Comparison of ENCODE assay signal across 13 mouse cellular contexts in genomic region chr5:110628156-110628555, GRCm38 (mm10). TPM values are rescaled to one million over a fixed set of nuclear protein-coding genes. Genes with fewer than 3 reads are reported as not detected.
A peak's percentile ranks its signal among the peaks of the same experiment; 100 is the strongest.
DNase-seq lines count a peak whose midpoint lies in the region; ATAC-seq and TF ChIP-seq lines count a peak whose summit lies in the region.
"Had no signal": no experiment of that assay in that cellular context is flagged by ENCODE, and none has a peak within 500 bp of the region (broad histone marks: within the 10 kb centered on the region; RNA-seq: fewer than 3 reads in every experiment).

No protein-coding gene starts in this region.

- peak overlapping the region; percentile 32 for H3K4me2 ChIP-seq in kidney, postnatal 0 days (ENCODE audit: low read length)
- peak overlapping the region; percentile 3; the same call in 1 of the 2 replicates for H3K4me2 ChIP-seq in hindbrain, embryonic 14.5 days (replicated peaks)
- H3K4me2 ChIP-seq in midbrain, postnatal 0 days (ENCODE audit: low read depth, low read length, poor library complexity, severe bottlenecking): peak overlapping the region; percentile 28
- H3K4me2 ChIP-seq: stomach, embryonic 15.5 days had no signal

- 2% methylated on average over 19 of the region's 19 CpGs for WGBS in cerebellum, adult 2 months
- WGBS in kidney, postnatal 0 days: 15% methylated on average over 19 of the region's 19 CpGs
- 20% methylated on average over 19 of the region's 19 CpGs for WGBS in hindbrain, embryonic 14.5 days
- 23% methylated on average over 19 of the region's 19 CpGs for WGBS in midbrain, postnatal 0 days

- H3K27me3 ChIP-seq in cerebellum, adult 2 months (ENCODE audit: control insufficient read depth, insufficient read depth, low read length): no peaks in the 10 kb centered on the region
- H3K27me3 ChIP-seq in kidney, postnatal 0 days (ENCODE audit: insufficient read depth, low read length): no peaks in the 10 kb centered on the region
- H3K27me3 ChIP-seq in hindbrain, embryonic 14.5 days (ENCODE audit: control insufficient read depth, insufficient read depth, low read length): no peaks in the 10 kb centered on the region
- no peaks in the 10 kb centered on the region for H3K27me3 ChIP-seq in midbrain, postnatal 0 days (ENCODE audit: insufficient read depth, low read length)
- H3K27me3 ChIP-seq: stomach, embryonic 15.5 days had no signal

- TF ChIP-seq POLR2A in cerebellum, adult 2 months (IDR thresholded peaks at IDR 0.05; ENCODE audit: borderline replicate concordance, insufficient read depth, low read length): no peak

- peaks cover 6% of the 10 kb centered on the region for H3K4me1 ChIP-seq in cerebellum, adult 2 months (ENCODE audit: control insufficient read depth, insufficient read depth, low read length)
- no peaks in the 10 kb centered on the region for H3K4me1 ChIP-seq in kidney, postnatal 0 days (replicated peaks; ENCODE audit: insufficient read depth, low read length)
- no peaks in the 10 kb centered on the region for H3K4me1 ChIP-seq in hindbrain, embryonic 14.5 days (replicated peaks; ENCODE audit: control insufficient read depth, insufficient read depth, low read length)
- H3K4me1 ChIP-seq in midbrain, postnatal 0 days (ENCODE audit: insufficient read depth, low read length): no peaks in the 10 kb centered on the region
- H3K4me1 ChIP-seq: stomach, embryonic 15.5 days had no signal

- no peak for ATAC-seq in cerebellum, adult (ENCODE audit: insufficient number of reproducible peaks, low FRiP score, low TSS enrichment)
- no peak for ATAC-seq in kidney, postnatal 0 days (replicated peaks; ENCODE audit: low FRiP score, low read depth)
- no peak for ATAC-seq in hindbrain, embryonic 14.5 days (ENCODE audit: low FRiP score)
- no peak for ATAC-seq in midbrain, postnatal 0 days (ENCODE audit: low FRiP score)
- no peak for ATAC-seq in erythroblast, adult 5-6 weeks (replicated peaks; ENCODE audit: low FRiP score, poor library complexity, severe bottlenecking)
- ATAC-seq: liver, postnatal 0 days had no signal

- no peaks in the 10 kb centered on the region for H3K36me3 ChIP-seq in kidney, postnatal 0 days (ENCODE audit: insufficient read depth, low read length)
- H3K36me3 ChIP-seq in hindbrain, embryonic 14.5 days (replicated peaks; ENCODE audit: control insufficient read depth, insufficient read depth): no peaks in the 10 kb centered on the region
- H3K36me3 ChIP-seq in midbrain, postnatal 0 days (ENCODE audit: insufficient read depth, low read length): no peaks in the 10 kb centered on the region
- H3K36me3 ChIP-seq: stomach, embryonic 15.5 days had no signal

- H3K4me3 ChIP-seq in cerebellum, adult 2 months (replicated peaks; ENCODE audit: insufficient read depth, low read depth, low read length): no peak overlapping the region
- no peak overlapping the region for H3K4me3 ChIP-seq in kidney, postnatal 0 days (replicated peaks; ENCODE audit: low read depth, low read length)
- H3K4me3 ChIP-seq in hindbrain, embryonic 14.5 days (replicated peaks; ENCODE audit: low read length): no peak overlapping the region
- H3K4me3 ChIP-seq in midbrain, postnatal 0 days (ENCODE audit: low read depth, low read length): no peak overlapping the region
- H3K4me3 ChIP-seq: gastrocnemius, adult 2 months; stomach, embryonic 15.5 days had no signal

- DNase-seq in cerebellum, adult 2 months: peak; percentile 40 to 41
- no peak for DNase-seq in kidney, postnatal 0 days (ENCODE audit: low spot score)
- no peak for DNase-seq in kidney, adult 9 months
- DNase-seq in hindbrain, embryonic 14.5 days (ENCODE audit: low spot score): no peak
- no peak for DNase-seq in midbrain, postnatal 0 days (ENCODE audit: low spot score)
- DNase-seq in urinary bladder, postnatal 36 days (ENCODE audit: low spot score in 2 of 2): no peak
- DNase-seq: gastrocnemius, adult 2 months; heart, postnatal 36 days; layer of hippocampus, postnatal 36 days; liver, postnatal 0 days had no signal

- H3K27ac ChIP-seq in cerebellum, adult 2 months (ENCODE audit: insufficient read depth, low read length): no peak overlapping the region
- H3K27ac ChIP-seq in kidney, postnatal 0 days: no peak overlapping the region
- no peak overlapping the region for H3K27ac ChIP-seq in hindbrain, embryonic 14.5 days
- no peak overlapping the region for H3K27ac ChIP-seq in midbrain, postnatal 0 days (ENCODE audit: low read depth, low read length)
- H3K27ac ChIP-seq: gastrocnemius, adult 2 months; stomach, embryonic 15.5 days had no signal

- H3K9ac ChIP-seq in kidney, postnatal 0 days (ENCODE audit: low read depth, low read length): no peak overlapping the region
- H3K9ac ChIP-seq in hindbrain, embryonic 14.5 days: no peak overlapping the region
- no peak overlapping the region for H3K9ac ChIP-seq in midbrain, postnatal 0 days (replicated peaks; ENCODE audit: low read length, poor library complexity, severe bottlenecking)
- H3K9ac ChIP-seq: liver, postnatal 0 days; stomach, embryonic 15.5 days had no signal

- no peak for TF ChIP-seq CTCF in cerebellum, adult 2 months (IDR thresholded peaks at IDR 0.05; ENCODE audit: borderline replicate concordance, insufficient read depth, low read depth, low read length)
- TF ChIP-seq CTCF in kidney, postnatal 0 days (IDR thresholded peaks at IDR 0.05; ENCODE audit: low read depth): no peak
- TF ChIP-seq CTCF in midbrain, postnatal 0 days (IDR thresholded peaks at IDR 0.05): no peak

- H3K9me3 ChIP-seq in kidney, postnatal 0 days (replicated peaks; ENCODE audit: low read length): no peaks in the 10 kb centered on the region
- H3K9me3 ChIP-seq in hindbrain, embryonic 14.5 days (ENCODE audit: control insufficient read depth, low read length): no peaks in the 10 kb centered on the region
- H3K9me3 ChIP-seq in midbrain, postnatal 0 days (ENCODE audit: low read length): no peaks in the 10 kb centered on the region
- H3K9me3 ChIP-seq: stomach, embryonic 15.5 days had no signal

RNA-seq across cellular contexts. Expression of gene Noc4l, which starts 25.1 kb away (rescaled TPM):
- polyA plus RNA-seq in cerebellum, adult 2 months (2012; rRNA removed): 37.3 and 38.3 TPM in 2 replicates
- polyA plus RNA-seq in kidney, postnatal 0 days (2015; fragmentation: Nextera tagmentation; extraction: Ambion mirVana): 33.8 and 37.1 TPM in 2 replicates
- 32.8 and 33.9 TPM in 2 replicates for polyA plus RNA-seq in hindbrain, embryonic 14.5 days (2014; fragmentation: Nextera tagmentation; extraction: Ambion mirVana)
- total RNA-seq in midbrain, postnatal 0 days (2014; rRNA removed): 42.9 and 48.7 TPM in 2 replicates
- 41.8 and 43.9 TPM in 2 replicates for polyA plus RNA-seq in midbrain, postnatal 0 days (2015; fragmentation: Nextera tagmentation; extraction: Ambion mirVana)
- 9.4 and 25.7 TPM in 2 replicates for total RNA-seq in erythroblast, adult 5-6 weeks (2015; ENCODE audit: low replicate concordance)
- 9.5 and 11.4 TPM in 2 replicates for total RNA-seq in erythroblast, adult 5-6 weeks (2017; ENCODE audit: low replicate concordance)

RNA-seq across cellular contexts. Expression of gene Ddx51, which starts 25.1 kb away (rescaled TPM):
- polyA plus RNA-seq in cerebellum, adult 2 months (2012; rRNA removed): 20.8 and 25.2 TPM in 2 replicates
- polyA plus RNA-seq in kidney, postnatal 0 days (2015; fragmentation: Nextera tagmentation; extraction: Ambion mirVana): 14.2 and 15.6 TPM in 2 replicates
- polyA plus RNA-seq in hindbrain, embryonic 14.5 days (2014; fragmentation: Nextera tagmentation; extraction: Ambion mirVana): 20.4 and 21.4 TPM in 2 replicates
- total RNA-seq in midbrain, postnatal 0 days (2014; rRNA removed): 5.8 and 7.7 TPM in 2 replicates
- polyA plus RNA-seq in midbrain, postnatal 0 days (2015; fragmentation: Nextera tagmentation; extraction: Ambion mirVana): 10.5 and 11.0 TPM in 2 replicates
- total RNA-seq in erythroblast, adult 5-6 weeks (2015; ENCODE audit: low replicate concordance): 4.8 and 7.9 TPM in 2 replicates
- total RNA-seq in erythroblast, adult 5-6 weeks (2017; ENCODE audit: low replicate concordance): 0.43 and 2.6 TPM in 2 replicates

Comparison
In these comparisons a context has a peak if more than half of its experiments do, and no peak if none do; other contexts are left out.
1. DNase-seq: peak in cerebellum, adult 2 months (2 of 2); none in kidney, postnatal 0 days (single experiment), kidney, adult 9 months (single experiment), hindbrain, embryonic 14.5 days (single experiment), midbrain, postnatal 0 days (single experiment) and urinary bladder, postnatal 36 days (0 of 2).
2. Peak in every context shown above with its lines, with median percentiles within 50 percentile points of each other: H3K4me2 ChIP-seq.